Mouse (Mus musculus): ENCODE measurements at regions not wholly inside any gene's neighbourhood (a gene's known extent, or its start where the extent isn't known, plus 50 kb on each side); places are given as distances from the start of the nearest gene placed in this dataset.

- no peak for TF ChIP-seq CTCF (IDR thresholded peaks at IDR 0.05 in 2 of 3, conservative IDR thresholded peaks at IDR 0.05 in 1 of 3; ENCODE audit: control insufficient read depth in 1 of 3, insufficient read depth in 1 of 3, low read depth in 2 of 3, low read length in 3 of 3, poor library complexity in 1 of 3, severe bottlenecking in 1 of 3)
- no peak for TF ChIP-seq ZNF384 (IDR thresholded peaks at IDR 0.05; ENCODE audit: low read depth, low read length)
- no peak for TF ChIP-seq POLR2AphosphoS5 (IDR thresholded peaks at IDR 0.05; ENCODE audit: borderline replicate concordance, low read depth, low read length)
- TF ChIP-seq CHD2 (IDR thresholded peaks at IDR 0.05; ENCODE audit: low read length), result no peak
- TF ChIP-seq POLR2A (IDR thresholded peaks at IDR 0.05; ENCODE audit: control insufficient read depth in 1 of 2, insufficient read depth in 1 of 2, low read depth in 1 of 2, low read length in 2 of 2, poor library complexity in 1 of 2), result no peak
- no peak for TF ChIP-seq ZC3H11A (IDR thresholded peaks at IDR 0.05; ENCODE audit: low read depth, low read length)
- no peak for TF ChIP-seq GATA1 (IDR thresholded peaks at IDR 0.05; ENCODE audit: low read depth, low read length)
- no peak for TF ChIP-seq RCOR1 (IDR thresholded peaks at IDR 0.05; ENCODE audit: low read depth, low read length)
- no peak for TF ChIP-seq JUND (IDR thresholded peaks at IDR 0.05; ENCODE audit: low read depth, low read length)
- TF ChIP-seq E2F4 (IDR thresholded peaks at IDR 0.05; ENCODE audit: borderline replicate concordance, low read depth, low read length), result no peak
- TF ChIP-seq MAZ (IDR thresholded peaks at IDR 0.05; ENCODE audit: low read depth, low read length), result no peak
These were observed 179.5 kb downstream of the Tmem132e start for GRCm38 (mm10) chr11:82568219-82568676.

Data from MEL (cell line).